Mouse (Mus musculus) heart, adult 10 weeks (tissue): ENCODE results near the gene Prss32. TPM values are rescaled to one million over a fixed set of nuclear protein-coding genes. Genes with fewer than 3 reads are reported as not detected.

Experiments
- polyA plus RNA-seq: library from polyadenylated mRNA; stranded (reverse); fragments of 350-450 nt; fragmentation: Illumina TruSeq; extraction: RNeasy Lipid Tissue Mini Kit (QIAGEN cat#74804); gene quantifications from one replicate; pipeline ENCODE4 v1.2.3, GENCODE M21; 2014; ENCODE audit warnings: low read depth, low replicate concordance

Gene Prss32
- not detected for polyA plus RNA-seq

DNA sequence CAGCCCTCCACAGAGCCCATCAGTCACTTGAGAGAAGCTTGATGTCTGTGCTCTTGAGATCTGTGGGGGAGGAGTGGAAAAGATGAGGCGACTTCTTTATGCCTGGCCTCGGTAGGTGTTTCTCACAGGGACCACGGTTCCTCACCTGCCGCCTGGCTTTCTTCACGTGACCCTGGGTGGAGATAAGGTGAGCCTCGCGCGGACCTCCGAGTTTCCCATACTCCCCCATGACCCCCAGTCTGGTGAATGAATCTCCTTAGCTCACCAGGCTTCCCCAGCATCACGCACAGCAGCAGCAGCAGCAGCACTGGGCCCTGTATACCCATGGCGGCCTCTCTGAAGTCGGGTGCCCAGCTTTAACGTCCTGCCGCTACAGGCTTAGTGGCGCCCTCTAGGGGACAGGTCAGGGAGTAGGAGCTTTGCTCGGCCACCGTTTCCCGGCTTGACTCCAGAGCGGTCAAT lies at the start of gene Prss32, which contains the start of gene Prss41:
Prss32 (plus strand) TSS at position 44 of the 462 bp plus-strand sequence.
Prss41 (minus strand) TSS at position 361 of the 462 bp plus-strand sequence.

DNA sequence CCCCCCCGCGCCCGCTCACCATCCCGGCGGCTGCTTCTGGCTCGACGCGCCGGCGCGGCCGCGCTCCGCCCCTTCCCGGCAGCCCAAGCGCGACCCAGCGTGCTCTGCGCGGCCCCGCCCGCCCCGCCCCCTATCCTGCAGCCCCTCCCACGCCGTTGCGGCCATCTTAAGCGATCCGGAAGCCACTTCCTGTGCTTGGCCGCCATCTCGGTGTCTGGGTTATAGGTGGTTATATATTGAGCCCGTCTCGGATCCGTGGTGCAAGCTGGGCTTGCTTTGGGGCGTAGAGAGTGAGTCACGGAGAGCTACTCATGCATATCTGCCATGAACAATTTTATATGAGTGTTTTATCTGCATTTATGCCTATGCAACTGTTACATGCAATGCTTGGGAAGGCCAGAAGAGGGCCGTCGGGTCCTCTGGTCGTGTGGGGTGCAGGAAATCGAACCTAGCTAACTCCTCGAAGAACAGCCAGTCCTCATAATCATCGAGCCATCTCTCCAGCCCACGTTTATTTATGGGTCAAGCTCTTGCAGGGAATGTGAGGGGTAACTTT lies 14.5 kb upstream of the Prss32 start, which contains the start of gene Elob:
Elob (minus strand) TSS at position 73 of the 556 bp plus-strand sequence.

DNA sequence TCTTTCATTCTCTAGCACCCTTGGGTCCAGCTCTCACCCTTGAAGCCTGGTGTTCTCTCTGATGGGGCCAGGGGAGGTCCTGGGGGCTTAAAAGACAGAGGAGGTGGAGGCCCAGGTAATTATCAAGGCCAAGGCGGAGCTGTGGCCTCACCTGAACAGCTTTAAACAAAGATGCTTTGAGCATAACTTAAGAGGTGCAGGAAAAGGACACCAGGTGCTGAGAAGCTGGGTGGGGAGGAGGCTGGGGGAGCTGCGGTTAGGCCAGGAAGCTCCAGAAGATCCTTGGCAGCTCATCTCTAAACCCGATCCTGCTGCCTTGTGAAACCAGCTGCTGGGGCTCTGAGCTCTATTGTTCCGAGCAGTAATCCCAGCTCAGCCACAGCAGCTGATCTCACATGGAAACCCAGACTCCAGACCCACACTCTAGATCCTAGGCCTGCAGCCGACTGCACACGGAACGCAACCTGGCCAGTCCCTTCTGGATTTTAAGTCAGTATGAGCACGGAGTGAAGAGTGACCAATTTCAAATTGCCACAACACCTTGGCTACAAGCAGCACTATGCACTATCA lies 7.6 kb upstream of the Prss32 start, which contains the start of gene Prss33:
Prss33 (minus strand) TSS at position 51 of the 570 bp plus-strand sequence.

DNA sequence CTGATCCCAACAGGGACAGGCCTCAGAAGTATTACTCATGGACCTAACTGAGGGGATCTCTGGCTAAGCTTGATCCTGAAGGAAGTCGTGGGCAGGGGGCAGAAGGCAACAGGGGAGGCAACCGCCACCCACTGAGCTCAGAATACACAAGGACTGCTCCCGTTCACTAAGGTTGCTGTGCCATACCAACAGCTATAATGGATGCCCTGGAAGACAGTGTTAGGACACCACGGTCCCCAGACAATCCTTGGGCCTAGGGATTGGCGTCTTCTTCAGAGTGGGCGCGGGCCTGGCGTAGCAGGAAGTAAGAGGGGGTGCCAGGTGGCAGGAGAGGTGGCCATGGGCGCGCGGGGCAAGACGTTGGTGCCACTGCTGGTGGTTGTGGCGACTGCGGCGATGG lies 24.1 kb downstream of the Prss32 start, which contains the start of gene Prss21:
Prss21 (plus strand) TSS at position 301 of the 400 bp plus-strand sequence.

GRCm38 (mm10) chr17:23880576-23880975 lies 36.9 kb downstream of the Prss32 start, which contains the start of the genes Dcpp1 and Dcpp2:
Dcpp1 (plus strand) TSS chr17:23880876.
Dcpp2 (plus strand) TSS chr17:23880880.

Other genes with a start within 250 kb of the Prss32 start
- gene Zfp13, start 244.4 kb upstream of the Prss32 start, polyA plus RNA-seq = 3.4 TPM
- gene Zscan10, start 243.0 kb upstream of the Prss32 start, polyA plus RNA-seq = not detected
- gene Mmp25, start 198.6 kb upstream of the Prss32 start, polyA plus RNA-seq = not detected
- gene Bicdl2, start 183.3 kb upstream of the Prss32 start, polyA plus RNA-seq = not detected
- 301 TPM for gene Hcfc1r1, start 170.3 kb upstream of the Prss32 start, polyA plus RNA-seq
- 12.5 TPM for gene Thoc6, start 170.0 kb upstream of the Prss32 start, polyA plus RNA-seq
- gene Tnfrsf12a, start 166.4 kb upstream of the Prss32 start, polyA plus RNA-seq = 75.1 TPM
- gene Cldn6, start 164.6 kb upstream of the Prss32 start, polyA plus RNA-seq = not detected
- not detected for gene Cldn9, start 159.8 kb upstream of the Prss32 start, polyA plus RNA-seq
- gene 1520401A03Rik, start 121.1 kb upstream of the Prss32 start, polyA plus RNA-seq = not detected
- 2.4 TPM for gene Pkmyt1, start 117.5 kb upstream of the Prss32 start, polyA plus RNA-seq
- 21.4 TPM for gene Paqr4, start 103.0 kb upstream of the Prss32 start, polyA plus RNA-seq
- gene Kremen2, start 98.0 kb upstream of the Prss32 start, polyA plus RNA-seq = 0.34 TPM
- gene Flywch1, start 72.3 kb upstream of the Prss32 start, polyA plus RNA-seq = 40.5 TPM
- 1.3 TPM for gene Flywch2, start 57.8 kb upstream of the Prss32 start, polyA plus RNA-seq
- 201 TPM for gene Srrm2, start 53.3 kb upstream of the Prss32 start, polyA plus RNA-seq
- 390 TPM for gene Elob, start 14.7 kb upstream of the Prss32 start, polyA plus RNA-seq
- not detected for gene Prss33, start 7.8 kb upstream of the Prss32 start, polyA plus RNA-seq
- gene Prss41, start 317 bp downstream of the Prss32 start, polyA plus RNA-seq = not detected
- not detected for gene Prss21, start 24.2 kb downstream of the Prss32 start, polyA plus RNA-seq
- gene Dcpp1, start 37.0 kb downstream of the Prss32 start, polyA plus RNA-seq = not detected
- not detected for gene Dcpp2, start 37.0 kb downstream of the Prss32 start, polyA plus RNA-seq
- not detected for gene Dcpp3, start 73.6 kb downstream of the Prss32 start, polyA plus RNA-seq
- not detected for gene Sbp, start 97.8 kb downstream of the Prss32 start, polyA plus RNA-seq
- not detected for gene Sbpl, start 111.4 kb downstream of the Prss32 start, polyA plus RNA-seq
- gene Prss30, start 136.7 kb downstream of the Prss32 start, polyA plus RNA-seq = not detected
- gene Prss22, start 154.2 kb downstream of the Prss32 start, polyA plus RNA-seq = not detected
- gene Prss27, start 194.3 kb downstream of the Prss32 start, polyA plus RNA-seq = not detected
- gene Kctd5, start 229.6 kb downstream of the Prss32 start, polyA plus RNA-seq = 9.1 TPM